Mouse (Mus musculus): ENCODE results near the gene Pitx1. TPM values are rescaled to one million over a fixed set of nuclear protein-coding genes. Genes with fewer than 3 reads are reported as not detected.

Gene Pitx1
- polyA plus RNA-seq, 1 experiment, result 0.02 TPM

- H3K9me3 ChIP-seq (ENCODE audit: control insufficient read depth, low read length), result peaks cover 2% of the 10 kb centered on the region; the same call in 1 of the 2 replicates
- no peak for TF ChIP-seq GATA1 (IDR thresholded peaks at IDR 0.05; ENCODE audit: low read length)
- no peak for TF ChIP-seq TAL1 (IDR thresholded peaks at IDR 0.05; ENCODE audit: low read length)
- H3K4me3 ChIP-seq (replicated peaks), result no peak overlapping the region
- no peaks in the 10 kb centered on the region for H3K4me1 ChIP-seq (ENCODE audit: control insufficient read depth)
- no peaks in the 10 kb centered on the region for H3K36me3 ChIP-seq (ENCODE audit: control insufficient read depth)
- peaks cover 98% of the 10 kb centered on the region for H3K27me3 ChIP-seq (ENCODE audit: control insufficient read depth)
These were observed 9.0 kb downstream of the Pitx1 start for GRCm38 (mm10) chr13:55826796-55827678.

- peaks cover 2% of the 10 kb centered on the region; the same call in 1 of the 2 replicates for H3K9me3 ChIP-seq (ENCODE audit: control insufficient read depth, low read length)
- H3K4me3 ChIP-seq (replicated peaks), result no peak overlapping the region
- H3K4me1 ChIP-seq (ENCODE audit: control insufficient read depth), result no peaks in the 10 kb centered on the region
- TF ChIP-seq TAL1 (IDR thresholded peaks at IDR 0.05; ENCODE audit: low read length) (no peak), GATA1 (IDR thresholded peaks at IDR 0.05; ENCODE audit: low read length) (no peak)
- no peaks in the 10 kb centered on the region for H3K36me3 ChIP-seq (ENCODE audit: control insufficient read depth)
- peaks cover 89% of the 10 kb centered on the region for H3K27me3 ChIP-seq (ENCODE audit: control insufficient read depth)
These were observed 9.9 kb downstream of the Pitx1 start for GRCm38 (mm10) chr13:55826008-55826671.

GRCm38 (mm10) chr13:55825245-55825681 is 10.7 kb downstream of the Pitx1 start:
- Histone ChIP-seq H3K4me3 (replicated peaks) (no peak overlapping the region), H3K9me3 (ENCODE audit: control insufficient read depth, low read length) (peaks cover 2% of the 10 kb centered on the region; the same call in 1 of the 2 replicates), H3K27me3 (ENCODE audit: control insufficient read depth) (peaks cover 80% of the 10 kb centered on the region), H3K4me1 (ENCODE audit: control insufficient read depth) (no peaks in the 10 kb centered on the region), H3K36me3 (ENCODE audit: control insufficient read depth) (no peaks in the 10 kb centered on the region)
- no peak for TF ChIP-seq TAL1 (IDR thresholded peaks at IDR 0.05; ENCODE audit: low read length)
- TF ChIP-seq GATA1 (IDR thresholded peaks at IDR 0.05; ENCODE audit: low read length), result no peak

GRCm38 (mm10) chr13:55824151-55824945 is 11.6 kb downstream of the Pitx1 start:
- Histone ChIP-seq H3K4me3 (replicated peaks) (no peak overlapping the region), H3K27me3 (ENCODE audit: control insufficient read depth) (peaks cover 71% of the 10 kb centered on the region), H3K9me3 (ENCODE audit: control insufficient read depth, low read length) (peaks cover 2% of the 10 kb centered on the region; the same call in 1 of the 2 replicates), H3K4me1 (ENCODE audit: control insufficient read depth) (no peaks in the 10 kb centered on the region), H3K36me3 (ENCODE audit: control insufficient read depth) (no peaks in the 10 kb centered on the region)
- TF ChIP-seq TAL1 (IDR thresholded peaks at IDR 0.05; ENCODE audit: low read length) (no peak), GATA1 (IDR thresholded peaks at IDR 0.05; ENCODE audit: low read length) (no peak)

DNA sequence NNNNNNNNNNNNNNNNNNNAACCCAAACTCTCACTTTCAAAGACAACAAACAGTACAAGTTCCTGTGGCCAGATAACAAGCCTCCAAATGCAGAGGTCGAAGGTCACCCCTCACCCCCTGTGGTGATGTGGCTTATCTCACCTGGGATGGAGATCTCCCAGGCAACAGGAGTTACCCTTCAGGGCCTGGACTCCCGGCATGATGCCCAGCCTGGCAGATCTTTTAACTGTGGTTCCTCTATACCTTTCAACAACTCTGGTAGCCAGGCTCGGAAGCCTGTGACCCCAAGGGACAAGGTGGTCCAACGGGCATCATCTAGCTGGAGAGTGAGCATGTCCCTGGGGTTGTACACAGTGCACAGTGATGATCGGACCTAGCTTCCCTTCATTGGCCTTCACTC is 13.5 kb downstream of the Pitx1 start:
- TF ChIP-seq GATA1 (IDR thresholded peaks at IDR 0.05; ENCODE audit: low read length) (no peak), TAL1 (IDR thresholded peaks at IDR 0.05; ENCODE audit: low read length) (no peak)
- Histone ChIP-seq H3K4me3 (replicated peaks) (no peak overlapping the region), H3K4me1 (ENCODE audit: control insufficient read depth) (no peaks in the 10 kb centered on the region), H3K27me3 (ENCODE audit: control insufficient read depth) (peaks cover 52% of the 10 kb centered on the region), H3K36me3 (ENCODE audit: control insufficient read depth) (no peaks in the 10 kb centered on the region), H3K9me3 (ENCODE audit: control insufficient read depth, low read length) (no peaks in the 10 kb centered on the region; the same call in 1 of the 2 replicates)

- H3K27me3 ChIP-seq (ENCODE audit: control insufficient read depth), result no peaks in the 10 kb centered on the region; the same call in 1 of the 2 replicates
- no peaks in the 10 kb centered on the region for H3K36me3 ChIP-seq (ENCODE audit: control insufficient read depth)
- no peak for TF ChIP-seq GATA1 (IDR thresholded peaks at IDR 0.05; ENCODE audit: low read length)
- no peak for TF ChIP-seq TAL1 (IDR thresholded peaks at IDR 0.05; ENCODE audit: low read length)
These were observed 21.2 kb downstream of the Pitx1 start for GRCm38 (mm10) chr13:55814834-55815233.

DNA sequence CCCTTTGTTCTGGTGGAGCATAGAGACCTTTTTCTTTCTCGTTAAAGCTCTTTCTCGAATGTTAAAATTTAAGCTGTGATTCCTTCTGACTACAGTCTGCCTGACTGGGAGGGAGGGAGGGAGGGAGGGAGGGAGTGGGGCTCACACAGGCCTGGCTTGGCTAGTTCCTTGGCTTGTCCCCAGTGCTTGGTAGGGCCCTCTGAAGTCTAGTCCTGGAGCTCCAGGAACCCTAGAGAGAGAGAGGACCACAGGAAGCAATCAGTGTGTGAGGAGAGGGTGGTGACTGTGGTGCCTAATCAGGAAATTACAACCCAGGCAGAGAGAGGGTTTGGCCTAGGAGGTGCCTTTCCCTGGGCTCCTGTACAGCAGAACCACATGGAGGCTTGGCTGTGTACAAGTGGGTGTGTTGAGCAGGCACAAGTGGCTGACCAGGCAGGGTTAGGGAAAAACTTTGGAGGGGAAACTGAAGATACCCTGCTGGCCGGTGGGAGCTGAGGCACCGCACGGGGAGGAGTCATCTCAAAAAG is 22.4 kb downstream of the Pitx1 start:
- Histone ChIP-seq H3K9me3 (ENCODE audit: control insufficient read depth, low read length) (no peaks in the 10 kb centered on the region), H3K27me3 (ENCODE audit: control insufficient read depth) (no peaks in the 10 kb centered on the region; the same call in 1 of the 2 replicates), H3K36me3 (ENCODE audit: control insufficient read depth) (no peaks in the 10 kb centered on the region), H3K4me1 (ENCODE audit: control insufficient read depth) (no peaks in the 10 kb centered on the region), H3K4me3 (replicated peaks) (no peak overlapping the region)
- TF ChIP-seq GATA1 (IDR thresholded peaks at IDR 0.05; ENCODE audit: low read length) (no peak), TAL1 (IDR thresholded peaks at IDR 0.05; ENCODE audit: low read length) (no peak)

More at GRCm38 (mm10) chr13:55814834-55815233, 21.2 kb downstream of the Pitx1 start:
- no peaks in the 10 kb centered on the region for H3K4me1 ChIP-seq (ENCODE audit: control insufficient read depth)
- H3K4me3 ChIP-seq (replicated peaks), result no peak overlapping the region
- H3K9me3 ChIP-seq (ENCODE audit: control insufficient read depth, low read length), result no peaks in the 10 kb centered on the region

DNA sequence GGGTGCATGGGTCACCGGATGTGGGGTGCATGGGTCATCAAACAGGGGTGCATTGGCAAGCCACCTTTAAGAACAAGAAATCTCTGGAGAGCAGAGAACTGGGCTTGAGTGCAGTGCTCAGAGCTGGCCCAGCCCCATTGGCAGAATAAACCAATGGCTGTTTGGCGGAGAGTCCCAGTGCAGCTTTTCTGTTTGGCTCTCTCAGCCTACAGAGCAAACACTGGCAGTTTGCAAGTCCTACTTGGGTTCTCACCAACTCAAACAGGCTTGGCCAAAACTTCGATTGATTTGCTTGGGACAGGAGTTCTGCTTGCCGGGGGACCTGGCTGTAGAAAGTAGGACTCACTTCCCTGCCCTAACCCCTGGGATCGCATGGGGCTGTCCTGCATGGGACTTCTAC is 25.0 kb downstream of the Pitx1 start:
- Histone ChIP-seq H3K4me1 (ENCODE audit: control insufficient read depth) (no peaks in the 10 kb centered on the region), H3K27me3 (ENCODE audit: control insufficient read depth) (no peaks in the 10 kb centered on the region), H3K36me3 (ENCODE audit: control insufficient read depth) (no peaks in the 10 kb centered on the region), H3K9me3 (ENCODE audit: control insufficient read depth, low read length) (no peaks in the 10 kb centered on the region), H3K4me3 (replicated peaks) (no peak overlapping the region)
- TF ChIP-seq GATA1 (IDR thresholded peaks at IDR 0.05; ENCODE audit: low read length) (no peak), TAL1 (IDR thresholded peaks at IDR 0.05; ENCODE audit: low read length) (no peak)
